Mouse (Mus musculus) layer of hippocampus, postnatal 36 days (tissue): ENCODE data around the gene Gm595. TPM values are rescaled to one million over a fixed set of nuclear protein-coding genes. Genes with fewer than 3 reads are reported as not detected.

ENCODE experiments used
- DNase-seq, 2 experiments: peaks; one replicate each; pipeline ENCODE4 v3.0.0; 2022
- total RNA-seq, 2 experiments: library from RNA; stranded (reverse); gene quantifications; 2 replicates each; pipeline ENCODE4 v1.2.3; 2021

The Gm595 gene
- total RNA-seq, result not detected

GRCm38 (mm10) chrX:48877613-48878012 is at the start of gene Gm595:
Gene Gm595, minus strand, starts transcription at chrX:48877713.
- no peak for DNase-seq

GRCm38 (mm10) chrX:48908421-48908820 is 30.9 kb upstream of the Gm595 start:
- DNase-seq, result no peak

DNA sequence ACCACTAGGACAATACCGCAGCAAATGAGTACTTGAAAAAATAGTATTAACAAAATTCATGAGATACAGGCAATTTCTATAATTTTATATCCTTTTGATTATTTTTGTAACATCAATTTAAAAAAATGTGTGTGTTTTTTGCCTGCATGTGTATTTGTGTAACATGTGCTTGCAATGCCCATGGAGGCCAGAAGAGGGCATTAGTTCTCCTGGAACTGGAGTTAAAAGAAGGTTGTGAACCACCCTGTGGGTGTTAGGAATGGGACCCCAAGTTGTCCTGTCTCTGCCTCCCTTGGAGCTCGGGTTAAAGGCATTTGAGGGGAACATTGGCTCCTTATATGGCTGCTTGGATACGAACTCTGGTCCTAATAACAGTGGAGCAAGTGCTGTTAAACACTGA is 26.2 kb upstream of the Gm595 start:
- no peak for DNase-seq

DNA sequence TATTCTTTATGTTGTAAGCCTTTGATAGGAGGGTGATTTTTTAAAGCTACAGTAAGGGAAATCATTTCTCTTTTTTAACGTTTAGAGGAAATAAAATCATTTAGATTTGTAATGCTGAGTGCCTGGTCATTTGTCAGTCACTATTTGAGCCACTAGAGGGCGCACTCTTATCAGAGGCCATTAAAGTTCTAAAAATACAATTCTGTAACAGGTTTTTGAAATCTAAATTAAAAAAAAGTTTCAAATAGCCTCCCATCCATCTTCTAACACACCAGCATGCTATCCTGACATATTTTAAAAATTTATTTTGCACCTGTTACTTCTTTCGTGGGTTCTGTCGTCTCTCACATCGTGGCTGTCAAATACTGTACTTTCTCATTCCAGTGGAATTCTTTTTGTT is 22.0 kb upstream of the Gm595 start:
- no peak for DNase-seq

DNA sequence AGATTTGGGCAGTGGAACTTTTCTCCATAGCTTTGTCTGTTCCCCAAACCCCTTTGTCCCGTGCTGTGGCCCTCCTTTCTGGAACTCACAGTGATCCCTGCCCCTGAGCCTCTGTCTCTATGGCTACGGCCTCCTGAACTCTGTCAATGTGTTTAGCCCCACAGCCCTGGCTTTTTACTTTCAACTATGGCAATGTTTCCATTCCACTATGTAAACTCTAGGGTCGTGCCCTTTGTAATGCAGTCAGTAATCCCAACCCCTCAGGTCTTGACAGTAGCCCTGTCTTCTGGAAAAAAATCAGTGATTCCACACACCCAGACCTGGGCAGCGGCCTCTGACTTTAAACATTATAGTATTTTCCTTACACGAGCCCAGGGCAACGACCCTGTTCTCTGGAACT is 19.3 kb upstream of the Gm595 start:
- no peak for DNase-seq

DNA sequence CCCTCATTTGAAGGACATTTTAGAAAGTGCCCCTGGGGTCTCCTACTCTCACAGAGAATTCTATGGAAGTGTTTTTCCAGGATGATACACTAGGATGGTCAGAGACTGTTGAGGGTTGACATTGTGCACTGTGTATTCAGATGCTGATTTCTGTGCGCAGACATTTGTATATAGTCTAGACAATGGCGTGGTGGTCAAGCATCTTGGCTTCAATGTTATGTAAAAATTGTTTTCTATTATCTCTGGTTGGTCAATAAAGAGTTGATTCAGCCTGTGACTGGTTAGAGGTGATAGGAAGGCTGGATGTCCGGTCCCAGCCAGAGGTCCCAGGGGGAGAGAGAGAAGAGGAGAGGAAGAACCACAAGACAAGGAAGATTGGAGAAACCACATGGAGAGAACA is 16.4 kb upstream of the Gm595 start:
- DNase-seq, result no peak

DNA sequence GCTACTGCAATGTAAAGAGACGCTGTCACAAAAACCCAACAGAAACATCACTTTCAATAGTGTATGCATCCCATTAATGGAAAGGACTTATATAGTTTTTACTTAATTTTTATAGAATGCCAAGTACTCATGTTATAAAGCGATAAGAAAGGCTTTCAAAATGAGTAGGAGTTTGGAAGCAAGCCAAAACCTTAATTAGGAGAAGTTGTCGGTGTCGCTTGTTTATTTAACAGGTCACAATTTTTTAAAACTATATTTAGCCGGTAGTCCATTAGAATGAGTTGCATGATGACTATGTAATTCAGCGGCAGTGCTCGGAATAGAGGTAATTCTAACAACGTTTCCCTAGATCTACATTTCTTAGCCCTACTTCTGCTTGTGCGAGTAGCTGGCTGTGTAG is 12.7 kb upstream of the Gm595 start:
- no peak for DNase-seq

DNA sequence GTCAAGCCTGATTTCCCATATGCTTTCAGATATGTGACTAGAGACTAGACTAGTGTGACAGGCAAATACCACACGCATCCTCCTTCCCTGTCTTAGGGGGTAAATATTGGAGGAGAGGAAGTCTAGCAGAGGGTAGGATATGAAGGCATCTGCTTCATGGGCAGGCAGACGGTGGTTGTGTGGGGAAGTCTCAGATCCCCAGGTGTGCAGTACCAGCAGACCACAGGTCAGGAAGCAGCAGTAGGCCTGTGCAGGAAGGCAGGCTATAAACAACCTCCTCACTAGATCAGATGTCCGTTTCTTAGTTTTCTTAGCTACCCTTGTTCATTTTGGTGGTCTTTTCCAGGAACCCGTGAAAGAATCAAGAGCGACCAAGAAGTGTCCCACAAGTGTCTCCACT is 7.1 kb upstream of the Gm595 start:
- no peak for DNase-seq

Other genes starting within 250 kb of the Gm595 start
- not detected for gene Gpr119, start 203.2 kb downstream of the Gm595 start, total RNA-seq
- 1 to 10 TPM; 4.6 to 6.0 TPM for gene Rbmx2, start 182.7 kb downstream of the Gm595 start, total RNA-seq